Mouse (Mus musculus) cerebellum, adult 2 months (tissue): Measurements from ENCODE around the gene Cadm2.

Source experiments
- CTCF ChIP-seq: fragments of 200-500 bp; IDR thresholded peaks from 2 replicates; pipeline ENCODE4 v1.5.1; 2011; ENCODE audit warnings: low read depth, mild to moderate bottlenecking, control low read depth, low read length, moderate library complexity, borderline replicate concordance; ENCODE audit not compliant: insufficient read depth
- POLR2A ChIP-seq: fragments of 200-500 bp; IDR thresholded peaks from 2 replicates; pipeline ENCODE4 v1.6.1; 2011; ENCODE audit warnings: low read length, control low read depth, borderline replicate concordance; ENCODE audit not compliant: insufficient read depth

DNA sequence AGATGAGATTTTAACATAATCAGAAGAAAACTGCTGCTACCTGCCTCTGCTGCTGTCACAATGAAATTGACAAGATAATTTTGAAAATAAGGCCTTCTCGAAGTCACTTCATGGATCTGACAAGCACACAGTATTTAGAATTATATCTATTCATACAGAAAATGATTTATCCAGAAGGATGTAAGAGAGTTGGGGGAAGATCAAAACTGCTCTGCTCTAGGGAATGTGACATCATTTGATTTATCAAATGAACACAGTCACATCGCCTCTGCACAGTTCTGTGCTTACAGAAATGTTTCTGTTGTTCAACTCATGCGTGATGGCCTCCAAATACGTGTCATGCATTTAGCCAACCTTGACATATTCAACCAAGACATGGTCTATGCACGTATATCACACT, 437.8 kb downstream of the Cadm2 start:
- TF ChIP-seq CTCF = no peak
- TF ChIP-seq POLR2A = no peak
